Mouse (Mus musculus): ENCODE measurements around the gene Man2c1.

Gene Man2c1

GRCm38 (mm10) chr9:57157499-57157898 is 27.0 kb downstream of the Man2c1 start:
- no peak for DNase-seq (ENCODE audit: low spot score)

- peak; percentile 98 for DNase-seq (ENCODE audit: low spot score)
Observed at GRCm38 (mm10) chr9:57158013-57158470, 27.6 kb downstream of the Man2c1 start, which contains the start of gene Commd4. TSS of gene Commd4 (minus strand) at chr9:57158331.

GRCm38 (mm10) chr9:57158506-57158905 is 28.0 kb downstream of the Man2c1 start:
- DNase-seq (ENCODE audit: low spot score), result no peak

GRCm38 (mm10) chr9:57162496-57162895 is 32.0 kb downstream of the Man2c1 start:
- peak; percentile 51 for DNase-seq (ENCODE audit: low spot score)

GRCm38 (mm10) chr9:57163137-57163536 is 32.6 kb downstream of the Man2c1 start:
- no peak for DNase-seq (ENCODE audit: low spot score)

GRCm38 (mm10) chr9:57166173-57166572 is 35.7 kb downstream of the Man2c1 start:
- DNase-seq (ENCODE audit: low spot score), result no peak

- no peak for DNase-seq (ENCODE audit: low spot score)
Observed at GRCm38 (mm10) chr9:57168411-57168810, 37.9 kb downstream of the Man2c1 start.
